Mouse (Mus musculus) gastrocnemius, adult 2 months (tissue): ENCODE results near the gene Rmnd5b. TPM values are rescaled to one million over a fixed set of nuclear protein-coding genes. Genes with fewer than 3 reads are reported as not detected.

Experiments
- DNase-seq: peaks from one replicate; pipeline ENCODE4 v3.0.0; 2022
- H3K27ac ChIP-seq: fragments of 200-600 bp; 2 replicates; pipeline ENCODE4 v1.8.1; 2022; ENCODE audit warnings: mild to moderate bottlenecking
- H3K4me3 ChIP-seq: fragments of 200-600 bp; 2 replicates; pipeline ENCODE4 v1.8.1; 2022; ENCODE audit warnings: mild to moderate bottlenecking, moderate library complexity
- CTCF ChIP-seq: fragments of 200-600 bp; IDR thresholded peaks from 2 replicates; pipeline ENCODE4 v1.8.1; 2022; ENCODE audit warnings: antibody characterized with exemption, mild to moderate bottlenecking, moderate library complexity
- intact Hi-C: fragments of 180-260 bp; cut with DNase I; formaldehyde crosslinking; loops from one replicate; pipeline ENCODE4 v1.15.1; 2025
- total RNA-seq, 2 experiments: library from RNA; stranded (reverse); gene quantifications; 2 replicates each; pipeline ENCODE4 v1.2.3; 2021

Rmnd5b gene
- total RNA-seq, 2 experiments from 2014 or later: 11.4 to 11.6 TPM

DNA sequence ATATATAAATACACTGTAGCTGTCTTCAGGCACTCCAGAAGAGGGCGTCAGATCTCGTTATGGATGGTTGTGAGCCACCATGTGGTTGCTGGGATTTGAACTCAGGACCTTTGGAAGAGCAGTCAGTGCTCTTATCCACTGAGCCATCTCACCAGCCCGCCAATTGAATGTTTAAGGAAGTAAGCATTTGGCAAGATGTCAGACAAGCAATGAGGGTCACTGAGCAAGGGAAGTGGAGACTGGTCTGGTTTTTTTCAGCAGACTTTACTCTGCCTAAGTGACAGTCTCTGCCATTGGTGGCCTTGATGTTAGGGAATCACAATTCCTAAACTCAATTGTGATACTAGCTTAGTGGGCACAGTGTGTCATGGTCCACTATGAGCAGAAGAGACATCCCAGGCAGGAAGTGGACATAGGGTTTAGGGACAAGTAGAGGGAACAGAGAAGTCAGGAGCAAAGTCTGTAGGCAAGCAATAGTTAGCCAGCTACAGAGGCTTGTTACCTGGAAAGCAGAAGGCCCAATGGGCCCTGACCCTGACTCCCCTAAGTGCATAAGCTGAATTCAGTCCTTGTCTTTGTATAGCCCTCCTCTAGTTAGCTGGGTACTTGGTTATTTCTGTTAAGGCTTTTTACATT lies 40.9 kb downstream of the Rmnd5b start:
- Histone ChIP-seq H3K27ac (no peak overlapping the region), H3K4me3 (no peak overlapping the region)
- DNase-seq: no peak
- TF ChIP-seq CTCF: no peak
- intact Hi-C loops: no loop called here

DNA sequence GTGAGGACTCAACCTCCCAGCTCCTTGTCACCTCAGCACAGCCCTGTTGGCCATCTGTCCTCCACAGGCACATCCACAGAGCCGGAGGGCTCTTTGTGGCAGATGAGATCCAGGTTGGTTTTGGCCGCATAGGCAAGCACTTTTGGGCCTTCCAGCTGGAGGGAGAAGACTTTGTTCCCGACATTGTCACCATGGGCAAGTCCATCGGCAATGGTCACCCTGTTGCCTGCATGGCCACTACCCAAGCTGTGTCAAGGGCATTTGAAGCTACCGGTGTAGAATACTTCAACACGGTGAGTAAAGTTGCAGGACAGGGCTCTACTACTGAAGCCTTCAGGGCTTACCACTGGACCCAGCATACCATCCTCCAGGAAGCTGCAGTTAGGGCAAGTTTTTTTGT lies 41.8 kb downstream of the Rmnd5b start:
- Histone ChIP-seq H3K4me3 (no peak overlapping the region), H3K27ac (no peak overlapping the region)
- no peak for DNase-seq
- intact Hi-C loops: no loop called here
- no peak for TF ChIP-seq CTCF

- H3K4me3 ChIP-seq: no peak overlapping the region
- no peak overlapping the region for H3K27ac ChIP-seq
- intact Hi-C loops: no loop called here
- DNase-seq: no peak
- no peak for TF ChIP-seq CTCF
These were observed 42.3 kb downstream of the Rmnd5b start for GRCm38 (mm10) chr11:51593368-51593767.

DNA sequence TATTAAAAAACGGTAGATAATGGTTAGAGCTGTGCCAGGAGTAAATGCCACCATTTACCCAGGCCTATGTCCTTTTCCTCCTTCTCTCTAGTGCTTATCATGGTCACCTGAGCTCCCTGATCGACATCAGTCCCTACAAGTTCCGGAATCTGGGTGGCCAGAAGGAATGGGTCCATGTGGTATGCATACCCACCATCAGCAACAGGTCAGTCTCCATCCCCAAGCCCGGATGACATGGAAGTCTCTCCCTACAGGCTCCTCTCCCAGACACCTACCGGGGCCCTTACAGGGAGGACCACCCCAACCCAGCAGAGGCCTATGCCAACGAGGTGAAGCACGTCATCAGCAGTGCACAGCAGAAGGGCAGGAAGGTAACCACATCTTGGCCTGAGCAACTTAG lies 43.8 kb downstream of the Rmnd5b start:
- intact Hi-C loops: no loop called here
- Histone ChIP-seq H3K4me3 (no peak overlapping the region), H3K27ac (no peak overlapping the region)
- no peak for TF ChIP-seq CTCF
- no peak for DNase-seq

DNA sequence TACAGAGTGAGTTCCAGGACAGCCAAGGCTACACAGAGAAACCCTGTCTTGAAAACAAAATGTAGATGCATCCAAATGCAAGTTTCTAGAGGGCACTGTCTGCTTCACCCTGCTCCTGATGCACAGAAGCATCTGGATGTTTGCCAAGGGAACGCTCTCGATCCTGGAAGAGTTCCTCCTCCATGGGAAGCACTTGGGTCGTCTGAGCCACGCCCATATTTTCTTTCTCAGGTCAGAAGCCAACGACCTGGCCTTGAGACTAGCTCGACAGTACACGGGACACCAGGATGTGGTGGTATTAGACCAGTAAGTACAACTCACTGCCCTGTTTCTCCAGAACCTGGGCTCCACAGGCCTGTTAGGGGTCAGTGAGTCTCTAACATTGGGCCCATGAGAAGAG lies 44.5 kb downstream of the Rmnd5b start:
- no peak for TF ChIP-seq CTCF
- Histone ChIP-seq H3K27ac (no peak overlapping the region), H3K4me3 (no peak overlapping the region)
- no peak for DNase-seq
- intact Hi-C loops: no loop called here

DNA sequence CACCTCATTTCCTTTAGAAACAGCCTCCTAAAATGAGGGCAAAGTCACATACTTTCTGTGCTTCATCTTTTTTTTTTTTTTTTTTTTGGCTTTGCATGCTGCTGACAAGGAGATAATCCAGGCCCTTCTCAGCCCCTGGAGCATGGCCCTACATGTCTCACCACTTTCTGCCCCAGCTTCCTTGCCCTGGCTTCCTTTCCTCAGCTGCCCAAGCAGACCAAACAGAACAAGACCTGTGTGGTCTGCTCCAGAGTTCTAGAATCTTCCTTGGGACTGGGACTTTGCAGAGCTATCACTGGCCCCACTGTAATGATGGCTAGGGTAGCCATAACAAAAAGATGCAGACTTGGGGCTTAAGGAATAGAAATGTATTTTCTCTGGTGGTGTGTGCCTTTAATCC lies 45.7 kb downstream of the Rmnd5b start:
- DNase-seq: no peak
- TF ChIP-seq CTCF: no peak
- intact Hi-C loops: no loop called here
- no peak overlapping the region for H3K4me3 ChIP-seq
- H3K27ac ChIP-seq: no peak overlapping the region

- no peak overlapping the region for H3K4me3 ChIP-seq
- no peak; the same call in 1 of the 2 replicates for TF ChIP-seq CTCF
- intact Hi-C loops: no loop called here
- no peak for DNase-seq
- no peak overlapping the region for H3K27ac ChIP-seq
These were observed 46.9 kb downstream of the Rmnd5b start for GRCm38 (mm10) chr11:51588833-51589232.

- Histone ChIP-seq H3K27ac (no peak overlapping the region), H3K4me3 (no peak overlapping the region)
- no peak for TF ChIP-seq CTCF
- no peak for DNase-seq
- intact Hi-C loops: no loop called here
These were observed 48.6 kb downstream of the Rmnd5b start for GRCm38 (mm10) chr11:51587059-51587458.

GRCm38 (mm10) chr11:51586411-51586810 lies 49.3 kb downstream of the Rmnd5b start:
- H3K4me3 ChIP-seq: no peak overlapping the region
- no peak for TF ChIP-seq CTCF
- DNase-seq: no peak
- intact Hi-C loops: no loop called here
- no peak overlapping the region for H3K27ac ChIP-seq

GRCm38 (mm10) chr11:51585608-51586252 lies 50.0 kb downstream of the Rmnd5b start:
- H3K27ac ChIP-seq: peak overlapping the region; percentile 97
- peak overlapping the region; percentile 83 for H3K4me3 ChIP-seq
- intact Hi-C loops: no loop called here
- no peak for DNase-seq
- TF ChIP-seq CTCF: no peak

DNA sequence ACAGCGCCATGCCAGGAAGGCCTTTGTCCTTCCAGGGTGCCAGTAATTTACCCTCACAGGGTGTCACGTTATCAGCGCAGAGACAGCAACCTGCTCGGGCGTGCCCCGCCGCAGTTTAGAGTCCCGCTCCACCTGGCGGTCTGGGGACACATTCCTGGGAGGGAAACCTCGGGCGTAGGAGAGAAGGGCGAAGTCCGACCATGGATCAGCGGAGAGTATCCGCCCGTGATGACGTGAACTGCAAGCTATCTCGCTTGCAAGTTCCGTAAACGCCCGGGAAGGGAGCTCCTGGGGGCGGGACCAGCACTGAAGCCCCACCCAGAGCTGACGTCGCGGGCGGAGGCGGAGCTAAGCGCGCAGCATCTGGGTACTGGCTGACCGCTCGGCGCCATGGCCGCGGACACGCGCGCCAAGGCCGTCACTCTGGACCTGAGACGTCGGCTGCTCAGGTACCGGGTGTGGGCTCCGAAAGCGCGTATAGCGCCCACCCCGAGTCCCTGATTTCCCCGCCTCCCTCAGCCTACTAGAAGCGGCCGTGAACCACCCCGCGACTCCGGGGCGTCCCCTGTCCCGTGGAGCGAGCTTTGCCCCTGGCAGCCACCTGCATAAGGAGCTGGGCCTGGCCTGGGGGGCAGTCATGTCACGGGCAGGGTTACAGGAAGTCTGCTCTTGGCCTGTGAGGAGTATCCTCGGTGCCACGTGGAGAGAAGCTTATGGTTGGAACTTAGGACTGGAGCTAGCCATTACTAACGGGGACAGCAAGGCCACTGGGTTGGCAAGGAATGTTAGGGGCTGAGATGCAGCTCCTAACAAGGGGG lies 51.1 kb downstream of the Rmnd5b start, which contains the start of gene Phykpl:
Gene Phykpl, plus strand, starts transcription at position 327 of the 818 bp plus-strand sequence.
- Histone ChIP-seq H3K4me3 (peak within 1 kb of the TSS; percentile 83), H3K27ac (peak within 1 kb of the TSS; percentile 97)
- TF ChIP-seq CTCF: peak; percentile 35
- DNase-seq: peak; percentile 97
- intact Hi-C loops: no loop called here

- intact Hi-C loops: no loop called here
- H3K27ac ChIP-seq: peak overlapping the region; percentile 97
- TF ChIP-seq CTCF: no peak
- H3K4me3 ChIP-seq: peak overlapping the region; percentile 83
- DNase-seq: no peak
These were observed 51.7 kb downstream of the Rmnd5b start for GRCm38 (mm10) chr11:51584057-51584430.

GRCm38 (mm10) chr11:51582713-51583112 lies 53.0 kb downstream of the Rmnd5b start:
- DNase-seq: peak; percentile 81
- Histone ChIP-seq H3K27ac (no peak overlapping the region), H3K4me3 (no peak overlapping the region)
- intact Hi-C loops: no loop called here
- peak; percentile 71 for TF ChIP-seq CTCF
